Mouse (Mus musculus) CD4-positive, CD25-positive, alpha-beta regulatory T cell, adult 4 months (primary cell): ENCODE data around the gene Trp63. TPM values are rescaled to one million over a fixed set of nuclear protein-coding genes. Genes with fewer than 3 reads are reported as not detected.

Source experiments
- ATAC-seq: one replicate; pipeline ENCODE4 v1.8.0; 2017
- polyA plus RNA-seq, 2 experiments: library from polyadenylated mRNA; unstranded; fragments of 100-300 nt; shearing (Covaris generic); gene quantifications; one replicate each; pipeline ENCODE4 v1.2.1; 2017

The Trp63 gene
- polyA plus RNA-seq, 2 experiments from 2014 or later, result not detected

DNA sequence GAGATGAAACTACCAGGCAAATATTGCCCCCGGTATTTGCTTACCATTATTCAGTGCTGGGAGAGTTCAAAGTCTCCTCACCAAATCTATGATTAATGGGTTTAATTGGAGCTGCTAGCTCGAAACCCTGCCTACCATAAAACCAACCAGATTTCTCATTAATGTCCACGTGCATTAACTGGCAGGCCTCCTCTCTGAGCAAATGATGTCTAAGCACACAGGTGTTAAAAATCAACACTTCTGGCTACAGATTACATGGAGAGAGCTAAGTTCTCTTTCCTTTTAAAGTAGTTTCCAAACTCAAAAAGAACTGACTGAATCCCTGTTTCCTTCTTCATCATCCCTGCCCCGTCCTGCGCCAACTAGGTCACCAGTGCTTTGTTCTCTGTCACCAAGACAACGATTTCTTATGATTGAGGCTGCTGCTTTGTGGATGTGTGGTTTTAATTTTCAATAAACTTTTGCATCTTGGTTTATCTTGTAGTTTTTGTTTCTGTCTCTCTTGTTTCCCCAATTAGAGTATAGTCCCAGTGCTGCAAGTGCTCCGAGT is 193.9 kb downstream of the Trp63 start:
- no peak for ATAC-seq

DNA sequence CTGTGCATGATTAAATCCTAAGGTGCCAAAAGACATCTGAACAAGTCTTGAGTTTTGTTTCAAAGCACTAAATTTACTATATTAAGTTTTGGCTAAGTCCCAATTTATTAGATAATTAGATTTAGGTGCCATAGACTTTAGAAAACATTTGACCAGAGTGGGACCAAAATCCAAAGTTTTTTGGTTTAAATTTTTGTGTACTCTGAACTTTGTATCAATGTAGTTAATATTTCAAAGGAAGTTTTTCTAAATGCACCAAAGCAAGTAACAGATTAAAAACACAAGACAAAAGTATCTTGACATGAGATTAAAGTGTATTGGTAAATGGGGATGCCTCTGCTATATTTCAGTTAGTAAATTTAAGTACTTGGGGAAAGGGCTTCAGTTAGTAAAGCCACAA is 194.6 kb downstream of the Trp63 start:
- no peak for ATAC-seq

DNA sequence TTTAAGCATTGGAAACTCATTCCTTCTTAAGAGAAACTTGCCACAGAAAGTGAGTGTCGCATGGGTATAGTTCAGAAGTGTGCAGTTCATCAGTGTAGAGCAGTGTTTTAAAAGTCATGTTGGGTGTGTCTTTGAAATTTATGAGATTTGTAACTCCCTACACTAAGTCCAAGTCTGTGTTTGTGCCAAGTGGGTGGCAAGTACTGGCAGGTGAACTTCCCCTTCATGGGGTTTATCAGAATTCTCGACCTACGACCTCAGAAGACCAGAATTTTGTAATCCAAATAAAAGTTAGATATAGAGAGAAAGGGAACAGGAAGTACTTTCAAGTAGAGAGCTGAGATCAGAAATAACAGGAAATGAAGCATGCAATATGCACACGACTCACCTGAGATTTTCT is 215.5 kb downstream of the Trp63 start:
- no peak for ATAC-seq

DNA sequence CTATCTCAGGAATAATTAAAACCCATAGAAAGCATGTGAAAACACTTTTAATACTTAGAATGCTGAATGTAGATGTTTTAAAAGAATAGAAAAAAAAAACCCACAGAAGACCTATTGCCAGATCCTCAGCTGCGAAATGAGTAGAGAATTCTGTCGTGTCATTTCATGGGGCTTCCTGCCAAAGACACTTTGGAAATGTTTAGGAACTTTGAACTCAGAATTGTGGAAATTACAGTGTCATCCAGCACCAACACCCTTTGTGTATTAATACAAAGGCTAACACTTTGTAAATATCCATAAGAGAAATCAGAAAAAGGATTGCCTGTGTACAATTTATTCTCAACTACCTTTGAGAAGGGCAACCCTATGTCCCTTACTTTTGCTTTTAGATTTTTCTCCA is 216.1 kb downstream of the Trp63 start:
- ATAC-seq, result no peak

DNA sequence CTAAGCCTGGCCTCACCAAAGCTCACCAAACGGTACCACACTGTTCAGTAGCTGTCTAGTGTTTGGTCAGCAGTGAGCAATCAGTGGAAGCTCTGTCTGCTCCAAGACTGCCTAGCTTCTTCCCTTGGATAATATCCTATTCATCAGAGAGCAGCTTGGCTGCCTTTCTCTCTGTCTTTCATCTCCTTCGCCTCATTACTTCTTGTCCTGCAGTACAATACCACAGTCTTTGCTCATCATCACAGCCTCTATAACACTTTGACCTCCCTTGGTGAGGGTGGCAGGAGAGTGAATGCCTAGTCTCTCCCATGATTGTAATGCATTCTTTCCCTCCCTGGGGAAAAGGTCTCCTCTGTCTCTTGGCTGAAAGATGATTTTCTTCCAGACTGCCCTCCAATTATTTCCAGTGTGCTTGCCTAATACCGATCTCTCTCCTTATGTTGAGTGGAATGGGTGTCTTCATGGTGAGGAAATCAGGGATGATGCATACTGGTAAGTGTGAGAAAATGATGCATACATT is 216.9 kb downstream of the Trp63 start:
- ATAC-seq, result no peak

DNA sequence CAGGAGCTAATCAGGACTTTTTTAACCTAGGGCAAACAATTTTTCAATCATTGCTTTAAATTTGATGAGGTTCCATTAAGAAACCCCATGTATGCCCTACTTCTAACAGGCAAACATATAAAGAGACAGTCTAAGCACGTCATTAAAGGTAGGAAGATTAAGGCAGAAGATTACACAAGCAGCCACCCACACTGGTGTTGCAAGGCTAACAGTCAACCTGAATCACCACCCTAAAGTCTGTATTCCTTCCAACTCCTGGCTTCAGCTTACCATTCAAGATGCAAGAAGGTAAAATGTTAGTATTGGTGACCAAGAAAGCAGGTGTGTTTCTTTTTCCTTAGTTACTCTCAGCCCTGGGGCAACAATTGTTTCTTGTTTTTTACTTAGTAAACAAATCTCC is 228.6 kb downstream of the Trp63 start:
- ATAC-seq, result no peak

DNA sequence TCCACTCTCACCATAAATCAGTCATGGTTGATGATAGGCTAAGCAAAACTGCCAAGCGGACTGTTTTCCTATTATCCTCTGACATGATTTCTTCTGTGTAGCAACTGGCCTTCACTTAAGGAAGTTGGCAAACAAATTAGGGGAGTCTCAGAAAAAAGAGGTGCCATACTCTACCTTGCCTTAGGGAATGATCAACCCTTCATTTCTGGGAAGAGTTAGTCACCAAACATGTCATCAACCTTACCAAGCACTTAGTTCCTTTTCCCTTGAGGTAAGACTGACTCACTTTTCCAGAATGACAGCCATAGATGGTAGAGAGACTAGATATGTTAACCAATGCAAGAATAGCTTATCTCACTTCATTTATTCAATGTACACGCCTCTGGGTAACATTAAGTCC is 250.6 kb downstream of the Trp63 start:
- no peak for ATAC-seq
